Comparison of ENCODE assay signal across 7 mouse cellular contexts in the genomic region with DNA sequence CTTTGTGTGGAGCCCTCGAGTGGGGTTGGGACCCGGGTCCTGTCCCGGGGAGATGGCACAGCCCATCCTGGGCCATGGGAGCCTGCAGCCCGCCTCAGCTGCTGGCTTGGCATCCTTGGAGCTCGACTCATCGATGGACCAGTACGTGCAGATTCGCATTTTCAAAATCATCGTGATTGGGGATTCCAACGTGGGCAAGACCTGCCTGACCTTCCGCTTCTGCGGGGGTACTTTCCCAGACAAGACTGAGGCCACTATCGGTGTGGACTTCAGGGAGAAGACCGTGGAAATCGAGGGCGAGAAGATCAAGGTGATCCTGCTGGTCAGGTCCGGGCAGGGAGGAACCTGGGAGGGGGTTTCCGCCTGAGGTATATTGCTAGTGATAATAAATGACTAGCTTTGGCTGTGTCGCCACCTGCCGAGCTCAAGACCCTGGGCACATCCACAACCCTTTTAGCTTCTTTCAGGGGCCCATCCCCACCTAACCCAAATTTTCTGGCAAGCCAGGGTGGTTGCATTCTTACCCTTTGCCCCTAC. TPM values are rescaled to one million over a fixed set of nuclear protein-coding genes. Genes with fewer than 3 reads are reported as not detected.
DNase-seq lines count a peak whose midpoint lies in the region; ATAC-seq and TF ChIP-seq lines count a peak whose summit lies in the region.

No protein-coding gene starts in this region.

- TF ChIP-seq CTCF in left cerebral cortex, adult 2 months (IDR thresholded peaks at IDR 0.05): no peak; the same call in 1 of the 2 replicates

- H3K4me3 ChIP-seq in left cerebral cortex, adult 2 months: peak overlapping the region; percentile 47
- peak overlapping the region; percentile 49 for H3K4me3 ChIP-seq in embryonic facial prominence, embryonic 13.5 days
- H3K4me3 ChIP-seq in hindbrain, embryonic 15.5 days: peak overlapping the region; percentile 56
- H3K4me3 ChIP-seq in midbrain, embryonic 15.5 days: peak overlapping the region; percentile 56

- no peaks in the 10 kb centered on the region for H3K4me1 ChIP-seq in embryonic facial prominence, embryonic 13.5 days
- H3K4me1 ChIP-seq in hindbrain, embryonic 15.5 days (replicated peaks): peaks cover 22% of the 10 kb centered on the region
- peaks cover 20% of the 10 kb centered on the region; the same call in 1 of the 2 replicates for H3K4me1 ChIP-seq in midbrain, embryonic 15.5 days

- H3K27me3 ChIP-seq in embryonic facial prominence, embryonic 13.5 days: no peaks in the 10 kb centered on the region
- no peaks in the 10 kb centered on the region for H3K27me3 ChIP-seq in hindbrain, embryonic 15.5 days
- H3K27me3 ChIP-seq in midbrain, embryonic 15.5 days (replicated peaks): no peaks in the 10 kb centered on the region

- peak overlapping the region; percentile 57 for H3K9ac ChIP-seq in embryonic facial prominence, embryonic 13.5 days
- H3K9ac ChIP-seq in hindbrain, embryonic 15.5 days: peak overlapping the region; percentile 63
- H3K9ac ChIP-seq in midbrain, embryonic 15.5 days: peak overlapping the region; percentile 72

- H3K36me3 ChIP-seq in embryonic facial prominence, embryonic 13.5 days: no peaks in the 10 kb centered on the region
- no peaks in the 10 kb centered on the region for H3K36me3 ChIP-seq in hindbrain, embryonic 15.5 days
- no peaks in the 10 kb centered on the region for H3K36me3 ChIP-seq in midbrain, embryonic 15.5 days (replicated peaks)

- peak overlapping the region; percentile 86 for H3K27ac ChIP-seq in left cerebral cortex, adult 2 months
- no peak overlapping the region for H3K27ac ChIP-seq in embryonic facial prominence, embryonic 13.5 days
- peak overlapping the region; percentile 95 for H3K27ac ChIP-seq in hindbrain, embryonic 15.5 days (replicated peaks)
- peak overlapping the region; percentile 95 for H3K27ac ChIP-seq in midbrain, embryonic 15.5 days

- peak overlapping the region; percentile 70 for H3K4me2 ChIP-seq in embryonic facial prominence, embryonic 13.5 days
- H3K4me2 ChIP-seq in hindbrain, embryonic 15.5 days: peak overlapping the region; percentile 74
- H3K4me2 ChIP-seq in midbrain, embryonic 15.5 days: peak overlapping the region; percentile 68

- WGBS in embryonic facial prominence, embryonic 13.5 days: 21% methylated on average over 20 of the region's 20 CpGs
- WGBS in hindbrain, embryonic 15.5 days: 23% methylated on average over 20 of the region's 20 CpGs
- WGBS in midbrain, embryonic 15.5 days: 27% methylated on average over 20 of the region's 20 CpGs

- H3K9me3 ChIP-seq in embryonic facial prominence, embryonic 13.5 days: no peaks in the 10 kb centered on the region
- H3K9me3 ChIP-seq in hindbrain, embryonic 15.5 days: no peaks in the 10 kb centered on the region
- H3K9me3 ChIP-seq in midbrain, embryonic 15.5 days: no peaks in the 10 kb centered on the region

- ATAC-seq in embryonic facial prominence, embryonic 13.5 days (ENCODE audit: insufficient number of reproducible peaks, insufficient read depth, low FRiP score, low TSS enrichment, low read depth): 0 out of 2 replicates have a peak, but pooled peaks have one; percentile 52
- ATAC-seq in hindbrain, embryonic 15.5 days (ENCODE audit: low FRiP score, low read depth): peak; percentile 47; the same call in 1 of the 2 replicates
- 0 out of 2 replicates have a peak, but pooled peaks have one; percentile 3 for ATAC-seq in midbrain, embryonic 15.5 days (replicated peaks)

- intact Hi-C loops in left cerebral cortex, adult 2 months (cut with DNase I): no loop called here

- DNase-seq in left cerebral cortex, adult 2 months (ENCODE audit: extremely low spot score in 1 of 2, low spot score in 2 of 2): no peak
- DNase-seq in left cerebral cortex, adult 9 months (ENCODE audit: low spot score in 2 of 2): no peak
- no peak for DNase-seq in layer of hippocampus, adult 9-10 months (ENCODE audit: low spot score)
- no peak for DNase-seq in layer of hippocampus, adult 8-10 months (ENCODE audit: low spot score in 2 of 2)

RNA-seq across cellular contexts. Expression of gene Rab33a, which starts 0.5 kb away (rescaled TPM):
- 10 to 100 TPM; 31.4 to 40.4 TPM for total RNA-seq in left cerebral cortex, adult 2 months (2021)
- polyA plus RNA-seq in embryonic facial prominence, embryonic 13.5 days (2015; fragmentation: Nextera tagmentation; extraction: Ambion mirVana): 6.2 and 6.7 TPM in 2 replicates
- polyA plus RNA-seq in hindbrain, embryonic 15.5 days (2015; fragmentation: Nextera tagmentation; extraction: Ambion mirVana): 88.9 and 96.7 TPM in 2 replicates
- polyA plus RNA-seq in midbrain, embryonic 15.5 days (2015; fragmentation: Nextera tagmentation; extraction: Ambion mirVana): 94.9 and 98.1 TPM in 2 replicates
- total RNA-seq in layer of hippocampus, adult 8-10 months (2022): 10 to 100 TPM; 17.3 to 24.4 (median 20.3) TPM

RNA-seq across cellular contexts. Expression of gene Aifm1, which starts 6.3 kb away (rescaled TPM):
- total RNA-seq in left cerebral cortex, adult 2 months (2021): 10 to 100 TPM; 21.6 to 28.3 TPM
- 70.3 and 70.9 TPM in 2 replicates for polyA plus RNA-seq in embryonic facial prominence, embryonic 13.5 days (2015; fragmentation: Nextera tagmentation; extraction: Ambion mirVana)
- polyA plus RNA-seq in hindbrain, embryonic 15.5 days (2015; fragmentation: Nextera tagmentation; extraction: Ambion mirVana): 37.9 and 42.0 TPM in 2 replicates
- 36.1 and 38.9 TPM in 2 replicates for polyA plus RNA-seq in midbrain, embryonic 15.5 days (2015; fragmentation: Nextera tagmentation; extraction: Ambion mirVana)
- total RNA-seq in layer of hippocampus, adult 8-10 months (2022): 10 to 100 TPM; 24.5 to 30.3 (median 26.9) TPM

RNA-seq across cellular contexts. Expression of gene Elf4, which starts 56.7 kb away (rescaled TPM):
- under 1 TPM; 0.63 to 0.84 TPM for total RNA-seq in left cerebral cortex, adult 2 months (2021)
- 4.5 and 5.2 TPM in 2 replicates for polyA plus RNA-seq in embryonic facial prominence, embryonic 13.5 days (2015; fragmentation: Nextera tagmentation; extraction: Ambion mirVana)
- 0.58 and 0.80 TPM in 2 replicates for polyA plus RNA-seq in hindbrain, embryonic 15.5 days (2015; fragmentation: Nextera tagmentation; extraction: Ambion mirVana)
- polyA plus RNA-seq in midbrain, embryonic 15.5 days (2015; fragmentation: Nextera tagmentation; extraction: Ambion mirVana): 0.50 and 0.80 TPM in 2 replicates
- total RNA-seq in layer of hippocampus, adult 8-10 months (2022): 1 to 10 TPM; 1.0 to 3.1 (median 1.9) TPM

Comparison
In these comparisons a context has a peak if more than half of its experiments do, and no peak if none do; other contexts are left out.
1. RNA of gene Rab33a, which starts 0.5 kb away (polyA plus RNA-seq): 94.9 to 98.1 TPM in midbrain, embryonic 15.5 days and 88.9 to 96.7 TPM in hindbrain, embryonic 15.5 days; 6.2 to 6.7 TPM in embryonic facial prominence, embryonic 13.5 days; every median in the first group is over 10 times any median in the second.
2. Peak in every context shown above with its lines, with median percentiles within 50 percentile points of each other: H3K4me3 ChIP-seq, ATAC-seq, H3K4me2 ChIP-seq and H3K9ac ChIP-seq.